Mouse (Mus musculus) thymus, adult 2 months (tissue): ENCODE results near the gene Ndufb8. TPM values are rescaled to one million over a fixed set of nuclear protein-coding genes. Genes with fewer than 3 reads are reported as not detected.

Experiments used
- DNase-seq: peaks from one replicate; pipeline ENCODE4 v3.0.0; 2021
- H3K27ac ChIP-seq: fragments of 200-500 bp; 2 replicates; pipeline ENCODE4 v1.5.1; 2012; ENCODE audit warnings: low read length, control low read depth; ENCODE audit not compliant: control insufficient read depth, insufficient read depth
- H3K27me3 ChIP-seq: fragments of 200-500 bp; 2 replicates; pipeline ENCODE4 v1.6.1; 2012; ENCODE audit warnings: mild to moderate bottlenecking, low read length, moderate library complexity, mixed read lengths; ENCODE audit not compliant: control insufficient read depth, insufficient read depth
- H3K36me3 ChIP-seq: fragments of 200-500 bp; 2 replicates; pipeline ENCODE4 v1.6.1; 2012; ENCODE audit warnings: mild to moderate bottlenecking, low read length, moderate library complexity; ENCODE audit not compliant: control insufficient read depth, insufficient read depth
- H3K4me1 ChIP-seq: fragments of 200-500 bp; replicated peaks from 2 replicates; pipeline ENCODE4 v1.6.1; 2012; ENCODE audit warnings: low read length; ENCODE audit not compliant: control insufficient read depth, insufficient read depth
- H3K4me3 ChIP-seq: fragments of 200-500 bp; 2 replicates; pipeline ENCODE4 v1.5.1; 2012; ENCODE audit warnings: mild to moderate bottlenecking, low read length, control low read depth, moderate library complexity; ENCODE audit not compliant: control insufficient read depth, insufficient read depth
- CTCF ChIP-seq: fragments of 200-500 bp; IDR thresholded peaks from 2 replicates; pipeline ENCODE4 v1.5.1; 2012; ENCODE audit warnings: mild to moderate bottlenecking, control low read depth, low read length, moderate library complexity, borderline replicate concordance; ENCODE audit not compliant: control insufficient read depth, poor library complexity, insufficient read depth; ENCODE audit errors: extremely low read depth
- POLR2A ChIP-seq: fragments of 200-500 bp; IDR thresholded peaks from 2 replicates; pipeline ENCODE4 v1.6.1; 2012; ENCODE audit warnings: mild to moderate bottlenecking, low read length, control low read depth, moderate library complexity; ENCODE audit not compliant: control insufficient read depth, poor library complexity, insufficient read depth; ENCODE audit errors: extremely low read depth
- WGBS: fragments of 180-500 bp; shearing (Covaris S2); methylation state at CpG from one replicate; pipeline ENCODE4 v1.1.7; 2018; 5-methylcytosine and 5-hydroxymethylcytosine counted together
- polyA plus RNA-seq: library from polyadenylated mRNA; depleted of rRNA; stranded (reverse); fragments of >200 nt; gene quantifications from 2 replicates; pipeline ENCODE4 v1.2.3, GENCODE M21; 2012; rRNA removed

Gene Ndufb8
- 480 and 627 TPM in 2 replicates for polyA plus RNA-seq

- Histone ChIP-seq H3K36me3 (peaks cover 23% of the 10 kb centered on the region), H3K4me3 (peak within 1 kb of the TSS; percentile 81), H3K27ac (no peak within 1 kb of the TSS), H3K4me1 (peaks cover 9% of the 10 kb centered on the region), H3K27me3 (no peaks in the 10 kb centered on the region)
- WGBS: under 1% methylated on average over 50 of the region's 50 CpGs
- no peak for TF ChIP-seq CTCF
- peak; percentile 68; the same call in 1 of the 2 replicates for TF ChIP-seq POLR2A
- DNase-seq: peak; percentile 95
Observed at GRCm38 (mm10) chr19:44554861-44555590, at the start of gene Ndufb8. Gene Ndufb8 (minus strand): TSS chr19:44555440.

DNA sequence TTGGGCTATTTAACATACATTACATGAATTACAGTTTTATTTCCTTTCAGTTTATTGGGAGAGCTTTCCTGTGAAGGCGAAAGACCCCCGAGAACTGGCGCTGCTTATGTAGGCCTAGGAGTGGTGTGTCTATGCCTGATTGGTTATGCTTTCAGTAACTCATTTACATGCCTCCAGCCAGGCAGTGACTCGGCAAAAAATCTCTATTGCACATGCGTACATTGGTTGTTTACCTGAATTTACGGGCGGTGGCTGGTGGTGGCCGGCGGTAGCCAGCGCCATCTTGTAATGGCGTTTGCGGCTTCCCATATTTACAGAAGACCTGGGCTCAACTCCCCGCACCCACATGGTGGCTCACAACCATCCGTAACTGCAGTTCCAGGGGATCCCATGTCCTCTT is 38.9 kb upstream of the Ndufb8 start:
- H3K4me1 ChIP-seq: no peaks in the 10 kb centered on the region
- whole genome bisulfite sequencing: 97% methylated on average over 14 of the region's 14 CpGs
- no peak for TF ChIP-seq POLR2A
- TF ChIP-seq CTCF: no peak
- H3K4me3 ChIP-seq: no peak overlapping the region
- no peak overlapping the region for H3K27ac ChIP-seq
- no peak for DNase-seq
- peaks cover 2% of the 10 kb centered on the region; the same call in 1 of the 2 replicates for H3K27me3 ChIP-seq
- H3K36me3 ChIP-seq: no peaks in the 10 kb centered on the region

DNA sequence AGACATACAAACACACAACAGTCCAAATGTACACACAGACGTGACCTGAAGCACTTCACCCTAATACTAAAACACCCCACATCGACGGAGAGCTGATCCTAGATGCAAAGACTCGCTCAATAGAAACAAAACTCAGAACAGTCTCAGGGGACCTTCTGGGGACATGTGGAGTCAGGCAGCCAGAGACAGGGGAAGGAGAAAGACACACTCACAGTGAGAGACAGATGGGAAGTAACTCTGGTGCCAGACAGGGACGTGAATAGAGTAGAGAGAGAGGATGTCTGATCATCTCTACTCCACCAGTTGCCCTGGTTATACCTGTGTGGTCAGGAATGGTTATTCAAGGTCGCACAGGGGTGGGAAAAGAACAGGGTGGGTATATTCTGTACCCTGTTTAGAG is 36.4 kb upstream of the Ndufb8 start:
- Histone ChIP-seq H3K27ac (no peak overlapping the region), H3K4me1 (no peaks in the 10 kb centered on the region), H3K27me3 (peaks cover 2% of the 10 kb centered on the region; the same call in 1 of the 2 replicates), H3K4me3 (no peak overlapping the region), H3K36me3 (no peaks in the 10 kb centered on the region)
- no peak for TF ChIP-seq POLR2A
- no peak for TF ChIP-seq CTCF
- DNase-seq: no peak
- 63% methylated on average over 6 of the region's 6 CpGs for WGBS

DNA sequence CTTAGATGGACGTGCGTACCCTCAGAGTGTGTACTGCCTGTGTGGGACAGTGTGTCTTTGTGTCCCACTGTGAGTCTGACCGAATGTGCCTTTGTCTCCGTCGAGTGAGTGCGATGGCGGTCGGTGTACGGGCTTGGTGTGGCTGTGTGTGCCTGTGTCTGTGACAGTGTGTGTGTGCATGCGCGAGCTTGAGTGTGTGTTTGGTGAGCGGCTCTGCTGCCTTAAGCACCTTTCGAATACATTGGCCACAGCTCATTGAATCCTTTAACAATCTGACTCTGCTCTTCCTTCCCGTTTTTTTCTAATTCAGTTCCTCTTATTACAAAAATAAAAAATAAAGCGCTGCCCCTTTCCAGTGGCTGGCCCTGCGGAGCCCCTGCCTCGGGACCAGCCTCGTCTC is 35.8 kb upstream of the Ndufb8 start:
- Histone ChIP-seq H3K4me1 (no peaks in the 10 kb centered on the region), H3K36me3 (no peaks in the 10 kb centered on the region), H3K4me3 (no peak overlapping the region), H3K27me3 (peaks cover 2% of the 10 kb centered on the region; the same call in 1 of the 2 replicates), H3K27ac (no peak overlapping the region)
- no peak for TF ChIP-seq CTCF
- no peak for TF ChIP-seq POLR2A
- DNase-seq: no peak
- WGBS: 20% methylated on average over 18 of the region's 18 CpGs

DNA sequence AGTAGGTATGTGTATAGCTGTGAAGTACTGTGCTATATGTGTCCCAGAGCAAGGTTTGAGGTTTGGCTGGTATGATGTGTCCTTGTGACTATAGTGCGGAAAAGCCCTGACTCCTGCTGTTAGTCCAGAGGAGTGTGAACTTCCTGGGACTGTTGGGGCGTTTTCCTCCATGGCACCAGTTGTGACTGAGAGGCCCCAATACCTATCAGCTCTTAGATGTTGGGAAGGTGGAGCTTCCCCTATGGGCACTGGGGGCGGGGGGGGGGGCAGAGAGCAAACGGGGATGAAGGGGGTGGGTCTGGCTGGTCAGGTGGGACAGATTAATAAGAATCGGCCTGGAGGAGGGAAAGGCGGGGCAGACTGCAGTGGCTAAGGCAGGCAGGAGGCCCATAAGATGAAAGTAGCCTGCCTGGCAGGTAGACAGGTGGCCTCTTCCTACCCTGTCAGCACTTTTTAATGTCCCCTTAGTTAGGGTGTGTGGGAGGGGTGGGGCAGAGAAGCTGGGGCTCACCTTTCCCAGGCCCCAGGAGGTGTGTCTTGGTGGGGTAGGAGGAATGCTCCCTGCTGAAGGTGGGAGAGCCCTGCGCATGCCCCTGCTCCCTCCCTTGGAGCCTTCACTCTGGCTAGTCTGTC is 34.5 kb upstream of the Ndufb8 start:
- WGBS: 81% methylated on average over 7 of the region's 7 CpGs
- Histone ChIP-seq H3K4me3 (no peak overlapping the region), H3K27me3 (peaks cover 2% of the 10 kb centered on the region; the same call in 1 of the 2 replicates), H3K36me3 (no peaks in the 10 kb centered on the region), H3K4me1 (no peaks in the 10 kb centered on the region), H3K27ac (no peak overlapping the region)
- no peak for DNase-seq
- TF ChIP-seq POLR2A (no peak), CTCF (no peak)

DNA sequence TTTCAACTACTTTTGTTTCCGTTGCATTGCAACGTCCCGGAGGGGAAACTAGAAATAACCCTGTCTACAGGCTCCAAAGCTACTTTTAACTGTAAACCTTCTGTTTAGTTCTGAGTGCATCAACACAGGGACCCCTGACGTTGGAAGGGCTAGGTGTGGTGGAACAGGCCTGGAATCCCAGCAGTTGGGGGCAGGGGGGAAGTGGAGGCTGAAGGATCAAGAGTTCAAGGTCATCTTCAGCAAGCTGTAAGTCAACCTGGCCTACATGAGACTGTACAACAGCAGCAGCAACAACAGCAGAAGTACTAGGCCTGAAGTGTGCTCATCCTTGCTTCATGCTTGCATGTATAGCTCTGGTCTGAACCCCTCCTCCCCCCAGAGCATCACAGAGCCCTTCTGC is 32.8 kb upstream of the Ndufb8 start:
- TF ChIP-seq CTCF (no peak), POLR2A (no peak)
- no peak for DNase-seq
- 70% methylated on average over 4 of the region's 4 CpGs for WGBS
- Histone ChIP-seq H3K27me3 (peaks cover 2% of the 10 kb centered on the region; the same call in 1 of the 2 replicates), H3K4me3 (no peak overlapping the region), H3K4me1 (no peaks in the 10 kb centered on the region), H3K36me3 (no peaks in the 10 kb centered on the region), H3K27ac (no peak overlapping the region)

- DNase-seq: peak; percentile 92
- no peak overlapping the region for H3K27ac ChIP-seq
- no peaks in the 10 kb centered on the region for H3K36me3 ChIP-seq
- WGBS: 41% methylated on average over 9 of the region's 9 CpGs
- H3K4me1 ChIP-seq: peaks cover 6% of the 10 kb centered on the region
- TF ChIP-seq POLR2A (no peak), CTCF (peak; percentile 99)
- H3K27me3 ChIP-seq: no peaks in the 10 kb centered on the region
- H3K4me3 ChIP-seq: no peak overlapping the region
Observed at GRCm38 (mm10) chr19:44582638-44583309, 27.5 kb upstream of the Ndufb8 start.
